Mouse (Mus musculus) intestine, embryonic 14.5 days (tissue): ENCODE data around the gene Slc23a4. TPM values are rescaled to one million over a fixed set of nuclear protein-coding genes. Genes with fewer than 3 reads are reported as not detected.

Source experiments
- ATAC-seq: fragments of 200-750 bp; cut with Nextera tagmentation; replicated peaks from 2 replicates; pipeline ENCODE4 v1.8.0; 2017; ENCODE audit warnings: low read depth, moderate number of reproducible peaks, moderate TSS enrichment, moderate library complexity; ENCODE audit not compliant: low FRiP score, low TSS enrichment
- DNase-seq: peaks from one replicate; pipeline ENCODE4 v3.0.0-alpha.2; 2018; ENCODE audit warnings: low spot score
- H3K27ac ChIP-seq: fragments of 300-500 bp; sonication (generic); 2 replicates; pipeline ENCODE4 v1.5.1; 2014; ENCODE audit warnings: low read depth, mild to moderate bottlenecking, control low read depth
- H3K27me3 ChIP-seq: fragments of 300-500 bp; sonication (generic); replicated peaks from 2 replicates; pipeline ENCODE4 v1.6.1; 2014; ENCODE audit warnings: low read length, control low read depth; ENCODE audit not compliant: control insufficient read depth, insufficient read depth
- H3K36me3 ChIP-seq: fragments of 300-500 bp; sonication (generic); 2 replicates; pipeline ENCODE4 v1.6.1; 2014; ENCODE audit warnings: low read length, control low read depth; ENCODE audit not compliant: control insufficient read depth, insufficient read depth
- H3K4me1 ChIP-seq: fragments of 300-500 bp; sonication (generic); replicated peaks from 2 replicates; pipeline ENCODE4 v1.6.1; 2014; ENCODE audit warnings: low read length, control low read depth, mixed read lengths; ENCODE audit not compliant: control insufficient read depth, insufficient read depth
- H3K4me2 ChIP-seq: fragments of 300-500 bp; sonication (generic); 2 replicates; pipeline ENCODE4 v1.6.1; 2014; ENCODE audit warnings: low read length
- H3K4me3 ChIP-seq: fragments of 300-500 bp; sonication (generic); 2 replicates; pipeline ENCODE4 v1.5.1; 2014; ENCODE audit warnings: low read depth, low read length, control low read depth, mixed read lengths
- H3K9ac ChIP-seq: fragments of 300-500 bp; sonication (generic); 2 replicates; pipeline ENCODE4 v1.6.1; 2014; ENCODE audit warnings: mild to moderate bottlenecking, low read length
- H3K9me3 ChIP-seq: fragments of 300-500 bp; sonication (generic); 2 replicates; pipeline ENCODE4 v1.6.1; 2016; ENCODE audit warnings: low read length, control low read depth; ENCODE audit not compliant: control insufficient read depth
- WGBS: fragments of 180-500 bp; shearing (Covaris S2); extraction: QIAGEN DNeasy Blood & Tissue Kit; methylation state at CpG from one replicate; pipeline ENCODE4 v1.1.7; 2014; 5-methylcytosine and 5-hydroxymethylcytosine counted together
- polyA plus RNA-seq: library from polyadenylated mRNA; unstranded; fragments of >200 nt; fragmentation: Nextera tagmentation; extraction: Ambion mirVana; gene quantifications from 2 replicates; pipeline ENCODE4 v1.2.1, GENCODE M21; 2014

Slc23a4 gene
- 6.3 and 7.1 TPM in 2 replicates for polyA plus RNA-seq

- peak within 1 kb of the TSS; percentile 39 for H3K4me2 ChIP-seq
- no peaks in the 10 kb centered on the region for H3K36me3 ChIP-seq
- no peak within 1 kb of the TSS for H3K27ac ChIP-seq
- H3K27me3 ChIP-seq = no peaks in the 10 kb centered on the region
- no peak within 1 kb of the TSS; the same call in 1 of the 2 replicates for H3K9ac ChIP-seq
- peaks cover 5% of the 10 kb centered on the region; the same call in 1 of the 2 replicates for H3K4me1 ChIP-seq
- 13% methylated on average over 20 of the region's 20 CpGs for WGBS
- DNase-seq = peak; percentile 73
- H3K9me3 ChIP-seq = no peaks in the 10 kb centered on the region
- ATAC-seq = peak; percentile 75
- H3K4me3 ChIP-seq = no peak within 1 kb of the TSS
Observed at GRCm38 (mm10) chr6:34988081-34988761, at the start of gene Slc23a4. TSS of gene Slc23a4 (minus strand) at chr6:34988404.

GRCm38 (mm10) chr6:35033341-35033740, 45.1 kb upstream of the Slc23a4 start:
- Histone ChIP-seq H3K9ac (no peak overlapping the region), H3K27me3 (no peaks in the 10 kb centered on the region), H3K9me3 (no peaks in the 10 kb centered on the region), H3K27ac (no peak overlapping the region), H3K4me1 (no peaks in the 10 kb centered on the region), H3K36me3 (no peaks in the 10 kb centered on the region), H3K4me2 (no peak overlapping the region), H3K4me3 (no peak overlapping the region)
- ATAC-seq (no peak), DNase-seq (no peak)
- WGBS = 93% methylated on average over 11 of the region's 11 CpGs

- H3K4me1 ChIP-seq = no peaks in the 10 kb centered on the region
- no peaks in the 10 kb centered on the region for H3K36me3 ChIP-seq
- 78% methylated on average over 2 of the region's 2 CpGs for WGBS
- H3K4me2 ChIP-seq = no peak overlapping the region
- ATAC-seq (no peak), DNase-seq (no peak)
- no peaks in the 10 kb centered on the region for H3K9me3 ChIP-seq
- no peaks in the 10 kb centered on the region for H3K27me3 ChIP-seq
- no peak overlapping the region for H3K27ac ChIP-seq
- H3K4me3 ChIP-seq = no peak overlapping the region
- no peak overlapping the region for H3K9ac ChIP-seq
Observed at GRCm38 (mm10) chr6:35032704-35033103, 44.5 kb upstream of the Slc23a4 start.

- Histone ChIP-seq H3K4me1 (no peaks in the 10 kb centered on the region), H3K9me3 (no peaks in the 10 kb centered on the region), H3K27me3 (no peaks in the 10 kb centered on the region), H3K36me3 (no peaks in the 10 kb centered on the region), H3K27ac (no peak overlapping the region), H3K9ac (no peak overlapping the region), H3K4me3 (no peak overlapping the region), H3K4me2 (no peak overlapping the region)
- ATAC-seq = no peak
- DNase-seq = peak; percentile 9
- WGBS = 92% methylated on average over 4 of the region's 4 CpGs
Observed at GRCm38 (mm10) chr6:35030811-35031210, 42.6 kb upstream of the Slc23a4 start.

GRCm38 (mm10) chr6:35030226-35030625, 42.0 kb upstream of the Slc23a4 start:
- H3K36me3 ChIP-seq = no peaks in the 10 kb centered on the region
- H3K9me3 ChIP-seq = no peaks in the 10 kb centered on the region
- DNase-seq (peak; percentile 42), ATAC-seq (no peak)
- H3K4me2 ChIP-seq = no peak overlapping the region
- no peak overlapping the region for H3K9ac ChIP-seq
- H3K27me3 ChIP-seq = no peaks in the 10 kb centered on the region
- H3K4me1 ChIP-seq = no peaks in the 10 kb centered on the region
- WGBS = 78% methylated on average over 6 of the region's 6 CpGs
- no peak overlapping the region for H3K27ac ChIP-seq
- no peak overlapping the region for H3K4me3 ChIP-seq

GRCm38 (mm10) chr6:35028023-35028422, 39.8 kb upstream of the Slc23a4 start:
- Histone ChIP-seq H3K9me3 (no peaks in the 10 kb centered on the region), H3K4me3 (no peak overlapping the region), H3K4me1 (no peaks in the 10 kb centered on the region; the same call in 1 of the 2 replicates), H3K4me2 (no peak overlapping the region), H3K9ac (no peak overlapping the region), H3K27me3 (no peaks in the 10 kb centered on the region), H3K36me3 (peaks cover 2% of the 10 kb centered on the region), H3K27ac (no peak overlapping the region)
- DNase-seq = no peak
- WGBS = 90% methylated on average over 2 of the region's 2 CpGs
- no peak for ATAC-seq

- H3K27me3 ChIP-seq = no peaks in the 10 kb centered on the region
- WGBS = 77% methylated on average over 6 of the region's 6 CpGs
- H3K9me3 ChIP-seq = no peaks in the 10 kb centered on the region
- DNase-seq = no peak
- ATAC-seq = no peak
- no peak overlapping the region for H3K9ac ChIP-seq
- H3K4me1 ChIP-seq = no peaks in the 10 kb centered on the region; the same call in 1 of the 2 replicates
- no peak overlapping the region for H3K4me3 ChIP-seq
- no peak overlapping the region for H3K27ac ChIP-seq
- peaks cover 10% of the 10 kb centered on the region for H3K36me3 ChIP-seq
- H3K4me2 ChIP-seq = no peak overlapping the region
Observed at GRCm38 (mm10) chr6:35027257-35027656, 39.1 kb upstream of the Slc23a4 start.

GRCm38 (mm10) chr6:35016624-35017023, 28.4 kb upstream of the Slc23a4 start:
- Histone ChIP-seq H3K4me2 (no peak overlapping the region), H3K27me3 (no peaks in the 10 kb centered on the region), H3K9me3 (no peaks in the 10 kb centered on the region), H3K9ac (no peak overlapping the region), H3K27ac (no peak overlapping the region), H3K36me3 (no peaks in the 10 kb centered on the region), H3K4me1 (no peaks in the 10 kb centered on the region), H3K4me3 (no peak overlapping the region)
- 94% methylated on average over 5 of the region's 5 CpGs for WGBS
- ATAC-seq = no peak
- DNase-seq = no peak

- no peak for ATAC-seq
- H3K4me2 ChIP-seq = no peak overlapping the region
- H3K27ac ChIP-seq = no peak overlapping the region
- DNase-seq = no peak
- H3K9me3 ChIP-seq = no peaks in the 10 kb centered on the region
- H3K27me3 ChIP-seq = no peaks in the 10 kb centered on the region
- H3K4me3 ChIP-seq = no peak overlapping the region
- H3K36me3 ChIP-seq = no peaks in the 10 kb centered on the region
- H3K4me1 ChIP-seq = no peaks in the 10 kb centered on the region
- WGBS = 91% methylated on average over 1 of the region's 1 CpGs
- H3K9ac ChIP-seq = no peak overlapping the region
Observed at GRCm38 (mm10) chr6:35011953-35012352, 23.7 kb upstream of the Slc23a4 start.
